Mouse (Mus musculus) cerebellum, adult 2 months (tissue): ENCODE results near the gene Tmem62. TPM values are rescaled to one million over a fixed set of nuclear protein-coding genes. Genes with fewer than 3 reads are reported as not detected.

Experiments used
- DNase-seq, 2 experiments: peaks; one replicate each; pipeline ENCODE4 v3.0.0; 2021
- H3K27ac ChIP-seq: fragments of 200-500 bp; 2 replicates; pipeline ENCODE4 v1.5.1; 2012; ENCODE audit warnings: low read length, control low read depth, inconsistent platforms; ENCODE audit not compliant: insufficient read depth
- H3K27me3 ChIP-seq: fragments of 200-500 bp; 2 replicates; pipeline ENCODE4 v1.6.1; 2012; ENCODE audit warnings: inconsistent platforms, mild to moderate bottlenecking, low read length, moderate library complexity; ENCODE audit not compliant: control insufficient read depth, insufficient read depth
- H3K4me1 ChIP-seq: fragments of 200-500 bp; 2 replicates; pipeline ENCODE4 v1.6.1; 2011; ENCODE audit warnings: low read length; ENCODE audit not compliant: control insufficient read depth, insufficient read depth
- H3K4me3 ChIP-seq: fragments of 200-500 bp; replicated peaks from 2 replicates; pipeline ENCODE3; 2011; ENCODE audit warnings: mild to moderate bottlenecking, low read depth, low read length, control low read depth; ENCODE audit not compliant: insufficient read depth
- CTCF ChIP-seq: fragments of 200-500 bp; IDR thresholded peaks from 2 replicates; pipeline ENCODE4 v1.5.1; 2011; ENCODE audit warnings: low read depth, mild to moderate bottlenecking, control low read depth, low read length, moderate library complexity, borderline replicate concordance; ENCODE audit not compliant: insufficient read depth
- POLR2A ChIP-seq: fragments of 200-500 bp; IDR thresholded peaks from 2 replicates; pipeline ENCODE4 v1.6.1; 2011; ENCODE audit warnings: low read length, control low read depth, borderline replicate concordance; ENCODE audit not compliant: insufficient read depth
- WGBS: fragments of 180-500 bp; shearing (Covaris S2); methylation state at CpG from one replicate; pipeline ENCODE4 v1.1.7; 2018; 5-methylcytosine and 5-hydroxymethylcytosine counted together
- polyA plus RNA-seq: library from polyadenylated mRNA; depleted of rRNA; stranded (reverse); fragments of >200 nt; gene quantifications from 2 replicates; pipeline ENCODE4 v1.2.3, GENCODE M21; 2012; rRNA removed

The Tmem62 gene
- polyA plus RNA-seq, 1 experiment = 68.0 TPM

GRCm38 (mm10) chr2:121045653-121046052, 68.8 kb downstream of the Tmem62 start:
- no peaks in the 10 kb centered on the region for H3K27me3 ChIP-seq
- DNase-seq = no peak
- WGBS = 73% methylated on average over 4 of the region's 4 CpGs
- H3K4me1 ChIP-seq = no peaks in the 10 kb centered on the region
- no peak overlapping the region for H3K4me3 ChIP-seq
- H3K27ac ChIP-seq = no peak overlapping the region
- no peak for TF ChIP-seq POLR2A
- TF ChIP-seq CTCF = no peak

GRCm38 (mm10) chr2:121052176-121052575, 75.4 kb downstream of the Tmem62 start:
- 94% methylated on average over 5 of the region's 5 CpGs for WGBS
- no peak for DNase-seq
- no peaks in the 10 kb centered on the region for H3K27me3 ChIP-seq
- no peak for TF ChIP-seq CTCF
- no peak for TF ChIP-seq POLR2A
- no peak overlapping the region for H3K27ac ChIP-seq
- peaks cover 9% of the 10 kb centered on the region; the same call in 1 of the 2 replicates for H3K4me1 ChIP-seq
- H3K4me3 ChIP-seq = no peak overlapping the region

GRCm38 (mm10) chr2:121054060-121054459, 77.2 kb downstream of the Tmem62 start:
- TF ChIP-seq CTCF (no peak), POLR2A (no peak)
- H3K27me3 ChIP-seq = no peaks in the 10 kb centered on the region
- H3K27ac ChIP-seq = no peak overlapping the region
- 8% methylated on average over 2 of the region's 2 CpGs for WGBS
- peak; percentile 30 to 67 for DNase-seq
- H3K4me1 ChIP-seq = peaks cover 9% of the 10 kb centered on the region; the same call in 1 of the 2 replicates
- H3K4me3 ChIP-seq = no peak overlapping the region

GRCm38 (mm10) chr2:121055915-121056314, 79.1 kb downstream of the Tmem62 start:
- TF ChIP-seq CTCF = no peak
- no peak for TF ChIP-seq POLR2A
- Histone ChIP-seq H3K4me3 (no peak overlapping the region), H3K27me3 (no peaks in the 10 kb centered on the region), H3K4me1 (peaks cover 9% of the 10 kb centered on the region; the same call in 1 of the 2 replicates), H3K27ac (no peak overlapping the region)
- 97% methylated on average over 6 of the region's 6 CpGs for WGBS
- DNase-seq = no peak

Other genes with a start within 250 kb of the Tmem62 start
- gene Cdan1, start 126.9 kb upstream of the Tmem62 start, polyA plus RNA-seq = 37.8 and 45.8 TPM in 2 replicates
- gene Ttbk2, start 126.4 kb upstream of the Tmem62 start, polyA plus RNA-seq = 31.7 and 32.5 TPM in 2 replicates
- gene Ubr1, start 6.3 kb upstream of the Tmem62 start, polyA plus RNA-seq = 24.2 and 32.4 TPM in 2 replicates
- gene Ccndbp1, start 31.4 kb downstream of the Tmem62 start, polyA plus RNA-seq = 155 and 179 TPM in 2 replicates
- 0.38 and 0.51 TPM in 2 replicates for gene Epb42, start 60.1 kb downstream of the Tmem62 start, polyA plus RNA-seq
- gene Tgm5, start 108.8 kb downstream of the Tmem62 start, polyA plus RNA-seq = 2.7 and 3.2 TPM in 2 replicates
- gene Tgm7, start 132.8 kb downstream of the Tmem62 start, polyA plus RNA-seq = 1.3 and 1.4 TPM in 2 replicates
- gene Adal, start 163.4 kb downstream of the Tmem62 start, polyA plus RNA-seq = 26.3 and 26.7 TPM in 2 replicates
- 9.2 and 10.6 TPM in 2 replicates for gene Lcmt2, start 163.6 kb downstream of the Tmem62 start, polyA plus RNA-seq
- gene Tubgcp4, start 193.6 kb downstream of the Tmem62 start, polyA plus RNA-seq = 40.2 and 47.4 TPM in 2 replicates
- gene Zscan29, start 194.1 kb downstream of the Tmem62 start, polyA plus RNA-seq = 6.4 and 6.8 TPM in 2 replicates